Mouse (Mus musculus) cerebellum, adult 9-11 months (tissue): ENCODE results near the gene N4bp2l2.

Experiments
- DNase-seq: peaks from one replicate; pipeline ENCODE4 v3.0.0; 2022

The N4bp2l2 gene

DNA sequence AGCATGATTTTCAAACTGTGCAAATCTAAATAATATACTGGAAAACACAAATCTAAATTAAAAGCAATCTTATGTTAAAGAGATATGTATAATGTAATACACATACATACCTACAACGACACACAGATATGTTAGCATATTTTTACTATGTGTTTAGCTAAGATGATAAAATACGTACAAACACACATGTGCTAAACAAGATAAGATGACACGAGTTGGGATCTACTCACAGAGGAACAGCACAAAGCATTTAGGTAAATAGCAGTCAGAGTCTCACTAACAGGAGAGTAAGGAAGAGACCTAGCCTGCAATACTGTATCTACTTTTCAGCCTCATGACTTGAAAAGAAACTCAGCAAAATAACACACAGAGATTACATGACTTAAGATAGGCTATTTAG lies 24.5 kb downstream of the N4bp2l2 start:
- no peak for DNase-seq

DNA sequence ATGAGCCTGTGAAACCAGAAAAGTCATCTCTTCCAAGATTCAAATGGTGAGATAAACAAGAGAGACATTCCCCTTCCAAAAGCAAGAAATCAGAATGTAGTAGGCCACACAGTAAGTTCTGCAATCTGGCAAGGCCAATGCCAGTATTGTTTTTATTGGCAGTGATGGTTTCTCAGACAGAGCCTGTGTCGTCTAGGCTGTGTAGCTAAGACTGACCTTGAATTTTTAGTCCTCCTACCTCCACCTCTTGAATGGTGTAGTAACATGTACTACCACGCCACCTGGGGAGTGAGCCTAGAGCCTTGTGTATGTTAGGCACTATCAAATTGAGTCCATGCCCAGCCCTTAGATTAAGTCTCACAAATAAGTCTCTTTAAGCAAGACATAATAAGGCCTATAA lies 36.3 kb downstream of the N4bp2l2 start:
- no peak for DNase-seq

DNA sequence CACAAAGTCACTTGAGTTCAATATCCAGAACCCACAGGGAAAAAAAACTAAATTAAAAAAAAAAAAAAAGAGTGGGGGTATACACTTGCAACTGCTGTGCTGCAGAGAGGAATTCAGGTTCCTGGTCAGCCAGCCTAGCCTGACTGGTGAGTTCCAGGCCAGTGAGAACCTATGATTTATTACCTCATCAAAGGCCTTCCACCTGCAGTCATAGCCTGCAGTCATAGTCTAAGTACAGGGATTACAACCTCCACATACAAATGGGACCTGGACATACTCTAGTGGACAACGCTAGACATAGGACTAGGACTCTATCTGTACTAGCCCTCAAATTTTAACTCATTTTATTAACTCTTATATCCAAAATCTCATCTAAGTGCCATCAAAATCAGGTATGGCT lies 36.7 kb downstream of the N4bp2l2 start:
- no peak for DNase-seq

DNA sequence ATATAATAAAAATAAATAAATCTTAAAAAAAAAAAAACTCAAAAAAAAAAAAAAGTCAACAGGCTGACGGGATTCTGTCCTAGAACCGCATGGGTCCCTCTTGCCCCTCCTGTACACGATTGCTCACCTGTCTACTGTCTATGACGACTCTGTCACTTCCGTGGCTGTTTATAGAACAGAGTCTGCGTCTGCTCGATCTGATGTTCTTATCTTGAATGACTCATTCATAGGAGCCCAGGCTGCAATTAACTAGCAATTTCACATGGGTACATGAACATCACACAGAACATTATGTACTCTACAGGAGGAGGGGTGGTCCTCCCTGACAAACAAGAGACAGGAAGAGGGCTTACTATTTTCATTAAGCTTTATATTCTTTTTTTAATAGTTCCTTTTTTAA lies 40.5 kb downstream of the N4bp2l2 start:
- no peak for DNase-seq

DNA sequence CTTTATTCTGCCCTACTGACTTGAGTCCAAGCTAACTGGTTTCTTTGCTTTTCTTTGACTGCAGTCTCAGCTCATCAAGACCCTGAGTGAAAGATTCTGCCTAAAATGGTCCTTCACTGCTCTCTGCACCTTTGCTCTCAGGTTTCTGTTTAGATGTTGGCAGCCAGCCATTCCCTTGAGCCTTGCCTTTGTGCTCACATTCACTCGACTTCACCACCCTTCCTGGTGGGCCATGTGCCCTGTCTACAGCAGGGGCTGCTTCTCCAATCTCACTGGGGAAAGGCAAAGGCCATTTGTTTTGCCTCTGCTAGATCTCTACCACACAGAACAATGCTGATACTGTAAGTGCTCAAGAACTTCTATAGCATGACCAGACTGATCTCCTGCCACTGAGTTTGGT lies 43.2 kb downstream of the N4bp2l2 start:
- DNase-seq = no peak

DNA sequence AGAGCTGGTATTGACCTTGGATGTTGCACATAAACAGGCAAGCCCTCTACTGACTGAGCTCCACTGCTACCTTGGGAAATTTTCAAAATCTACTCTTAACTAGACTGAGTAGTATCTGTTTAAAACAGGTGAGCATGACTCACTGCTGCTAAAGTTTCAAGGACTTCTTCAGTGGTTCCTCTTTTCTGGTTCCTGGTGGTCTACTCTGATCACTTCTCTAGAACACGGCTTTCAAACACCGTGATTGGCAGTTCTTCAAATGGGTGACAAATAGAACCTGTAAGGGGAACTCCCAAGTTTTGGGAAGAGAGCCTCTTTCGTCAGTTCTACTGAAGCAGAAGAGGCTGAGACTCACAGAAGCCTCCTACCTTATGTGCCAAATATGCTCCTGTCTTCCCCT lies 44.4 kb downstream of the N4bp2l2 start:
- DNase-seq = no peak

DNA sequence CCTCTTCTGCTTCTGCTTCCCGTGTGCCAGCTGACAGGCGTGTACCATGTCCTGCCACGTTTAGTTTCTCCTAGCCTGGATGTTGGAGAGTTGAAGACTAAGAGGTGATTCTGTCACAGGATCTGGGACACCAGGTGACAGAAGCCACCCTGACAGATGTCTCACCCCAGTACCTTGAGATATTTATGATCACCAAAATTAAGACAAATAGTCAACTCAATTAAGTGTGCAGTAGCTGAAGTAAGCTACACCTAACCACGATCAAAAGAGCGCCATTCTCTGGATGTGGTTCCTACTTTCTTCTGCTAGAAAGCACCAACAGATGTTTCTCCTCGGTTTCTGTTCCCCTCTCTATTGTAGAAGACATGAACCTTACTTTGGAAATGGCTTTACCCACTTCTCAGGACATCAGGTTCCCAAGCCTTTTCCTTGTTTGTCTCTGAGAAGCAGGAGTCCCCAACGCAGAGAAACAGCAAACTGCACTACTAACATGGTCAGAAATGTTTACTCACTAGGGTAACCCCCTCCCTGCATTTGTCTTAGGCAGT lies 45.3 kb downstream of the N4bp2l2 start:
- no peak for DNase-seq

DNA sequence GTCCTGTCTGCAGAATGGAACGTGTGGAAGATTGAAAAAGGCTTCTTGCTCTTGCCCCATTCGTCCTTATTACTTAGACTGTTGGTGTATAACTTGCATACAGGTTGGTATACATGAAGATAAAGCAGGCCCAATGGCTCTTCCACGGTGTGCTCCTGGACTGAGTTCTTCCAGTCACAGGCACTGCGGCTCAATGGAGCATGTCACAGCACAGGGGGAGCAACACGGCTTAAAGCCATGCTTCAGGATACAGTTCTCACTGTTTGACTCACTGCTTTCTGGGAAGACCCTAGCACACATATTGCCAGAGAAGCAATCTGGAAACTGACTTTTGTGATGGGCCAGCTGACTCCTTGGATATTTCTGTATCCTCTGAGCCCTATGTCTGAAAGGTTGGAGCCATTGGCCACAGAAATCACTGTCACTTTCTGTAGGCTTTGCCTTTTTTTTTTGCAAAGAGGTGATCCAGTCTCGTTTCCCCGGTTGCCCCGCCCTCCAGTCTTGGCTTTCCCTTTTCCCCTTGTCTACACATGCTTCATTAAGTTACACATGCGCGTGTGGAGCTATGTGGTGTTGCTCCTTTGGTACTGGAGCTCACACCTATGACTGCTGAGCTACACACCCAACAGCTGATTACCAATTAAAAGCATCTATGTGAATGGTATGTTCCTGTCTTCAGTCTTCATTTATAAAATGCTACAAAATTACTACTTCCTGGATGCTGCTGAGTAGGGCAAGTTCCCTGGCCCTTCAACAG lies 47.2 kb downstream of the N4bp2l2 start:
- no peak for DNase-seq

DNA sequence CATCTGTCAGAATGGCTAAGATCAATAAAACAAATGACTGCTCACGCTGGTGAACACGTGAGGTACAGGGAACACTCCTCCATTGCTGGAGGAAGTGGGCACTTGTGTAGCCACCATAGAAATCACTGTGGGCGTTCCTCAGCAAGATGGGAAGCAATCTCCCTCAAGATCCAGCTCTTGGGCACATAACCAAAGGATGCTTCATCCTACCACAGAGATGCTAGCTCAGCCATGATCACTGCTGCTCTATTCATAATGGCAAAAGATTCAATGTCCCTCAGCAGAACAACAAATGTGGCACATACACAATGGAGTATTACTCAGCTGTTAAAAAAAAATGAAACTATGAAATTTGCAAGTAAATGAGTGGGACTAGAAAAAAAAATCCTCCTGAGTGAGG lies 49.3 kb downstream of the N4bp2l2 start:
- DNase-seq = no peak

DNA sequence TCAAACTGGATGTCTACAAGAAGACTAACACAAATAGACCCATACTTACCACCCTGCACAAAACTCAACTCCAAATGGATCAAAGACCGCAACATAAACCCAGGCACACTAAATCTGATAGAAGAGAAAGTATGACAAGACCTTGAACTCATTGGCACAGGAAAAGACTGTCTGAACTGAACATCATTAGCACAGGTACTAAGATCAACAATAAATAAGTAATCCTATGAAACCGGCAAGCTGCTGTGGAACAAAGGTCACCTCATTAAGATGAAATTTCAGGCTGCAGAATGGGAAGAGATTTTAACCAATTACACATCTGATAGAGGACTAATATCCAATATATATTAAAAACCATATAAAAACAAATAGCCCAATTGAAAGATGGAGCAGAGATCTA lies 49.8 kb downstream of the N4bp2l2 start:
- DNase-seq = no peak

DNA sequence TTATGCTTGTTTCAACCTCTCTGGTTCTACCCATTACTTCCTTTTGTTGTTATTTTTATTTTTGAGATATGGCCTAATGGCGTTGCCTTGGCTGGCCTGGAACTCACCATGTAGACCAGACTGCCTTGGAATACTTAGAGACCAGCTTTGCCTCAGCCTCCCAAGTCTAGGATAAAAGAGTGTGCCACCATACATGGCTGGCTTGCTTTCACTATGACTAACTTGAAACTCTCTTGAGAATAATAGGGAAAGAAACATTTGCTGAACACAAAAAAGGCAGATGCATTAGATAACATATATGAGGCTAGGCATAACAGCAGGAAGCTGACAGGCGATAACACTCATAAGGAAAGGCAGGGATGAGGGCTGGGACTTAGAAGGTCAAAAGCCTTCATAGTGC lies 51.9 kb downstream of the N4bp2l2 start:
- DNase-seq = no peak

DNA sequence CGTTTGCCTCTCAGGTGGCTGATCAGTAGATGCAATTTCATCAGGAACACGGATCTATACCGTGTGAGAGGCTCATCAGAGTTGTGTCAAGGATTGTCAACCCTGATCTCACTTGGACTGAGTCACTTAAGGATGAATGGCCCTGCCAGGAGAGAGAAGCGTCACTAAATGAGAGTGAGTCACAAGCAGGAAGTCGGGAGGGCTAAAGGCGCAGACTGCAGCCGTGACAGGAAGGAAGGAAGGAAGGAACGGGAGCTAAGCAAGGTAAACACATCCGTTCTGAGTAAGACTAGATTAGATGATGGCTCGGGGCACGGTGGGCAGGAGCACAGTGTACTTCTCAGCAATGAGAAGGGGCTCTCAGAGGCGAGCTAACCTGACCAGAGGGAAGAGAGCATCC lies 54.3 kb downstream of the N4bp2l2 start:
- no peak for DNase-seq

DNA sequence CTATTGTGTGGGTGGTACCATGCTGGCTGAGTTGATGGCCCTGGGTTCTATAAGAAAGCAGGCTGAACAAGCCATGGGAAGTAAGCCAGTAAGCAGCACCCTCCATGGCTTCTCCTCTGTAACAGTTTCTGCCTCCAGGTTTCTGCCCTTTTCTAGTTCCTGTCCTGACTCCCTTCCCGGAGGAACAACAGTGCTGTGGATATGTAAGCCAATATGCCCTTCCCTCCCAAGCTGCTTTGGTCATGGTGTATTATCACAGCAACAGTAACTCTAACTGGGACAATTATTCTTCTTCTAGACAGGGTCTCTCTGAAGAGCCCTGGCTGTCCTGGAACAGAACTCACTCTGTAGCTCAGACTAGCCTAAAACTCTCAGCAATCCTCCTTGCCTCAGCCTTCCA lies 54.8 kb downstream of the N4bp2l2 start:
- DNase-seq = no peak

DNA sequence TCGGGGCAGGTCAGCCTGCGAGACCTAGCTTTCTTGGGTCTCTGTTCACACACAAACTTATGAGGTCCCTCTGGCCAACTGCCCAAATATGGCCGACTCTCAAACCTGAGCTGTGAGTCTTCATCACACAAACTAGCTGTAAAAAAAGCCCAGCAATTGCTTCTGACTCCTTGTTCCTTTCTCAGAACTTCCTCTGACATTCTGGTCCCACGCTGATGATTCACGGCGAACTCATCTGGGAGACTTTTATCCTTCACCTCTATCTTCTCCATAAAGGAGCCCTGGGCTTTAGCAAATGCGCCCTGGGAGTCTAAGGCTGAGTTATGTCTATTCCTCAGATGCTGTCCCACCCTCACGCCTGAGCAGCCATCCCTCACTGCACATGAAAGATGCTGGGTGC lies 58.4 kb downstream of the N4bp2l2 start:
- DNase-seq = no peak

DNA sequence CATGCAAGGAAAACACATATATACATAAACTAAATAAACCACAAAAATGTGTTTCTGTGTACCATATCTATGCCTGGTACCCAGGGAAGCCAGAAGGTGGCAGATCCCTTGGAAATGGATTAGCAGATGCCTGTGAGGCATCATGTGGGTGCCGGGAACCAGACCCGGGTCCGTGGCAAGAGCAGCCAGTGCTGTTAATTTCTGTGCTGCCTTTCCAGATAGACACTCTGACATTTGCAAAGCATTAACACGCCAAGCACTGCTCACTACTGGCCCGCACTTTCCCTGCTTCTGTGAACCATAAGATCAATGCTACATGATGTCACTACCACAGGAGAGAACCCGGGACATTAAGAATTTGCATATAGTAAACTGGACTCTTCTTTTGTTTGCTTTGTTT lies 59.9 kb downstream of the N4bp2l2 start:
- no peak for DNase-seq

DNA sequence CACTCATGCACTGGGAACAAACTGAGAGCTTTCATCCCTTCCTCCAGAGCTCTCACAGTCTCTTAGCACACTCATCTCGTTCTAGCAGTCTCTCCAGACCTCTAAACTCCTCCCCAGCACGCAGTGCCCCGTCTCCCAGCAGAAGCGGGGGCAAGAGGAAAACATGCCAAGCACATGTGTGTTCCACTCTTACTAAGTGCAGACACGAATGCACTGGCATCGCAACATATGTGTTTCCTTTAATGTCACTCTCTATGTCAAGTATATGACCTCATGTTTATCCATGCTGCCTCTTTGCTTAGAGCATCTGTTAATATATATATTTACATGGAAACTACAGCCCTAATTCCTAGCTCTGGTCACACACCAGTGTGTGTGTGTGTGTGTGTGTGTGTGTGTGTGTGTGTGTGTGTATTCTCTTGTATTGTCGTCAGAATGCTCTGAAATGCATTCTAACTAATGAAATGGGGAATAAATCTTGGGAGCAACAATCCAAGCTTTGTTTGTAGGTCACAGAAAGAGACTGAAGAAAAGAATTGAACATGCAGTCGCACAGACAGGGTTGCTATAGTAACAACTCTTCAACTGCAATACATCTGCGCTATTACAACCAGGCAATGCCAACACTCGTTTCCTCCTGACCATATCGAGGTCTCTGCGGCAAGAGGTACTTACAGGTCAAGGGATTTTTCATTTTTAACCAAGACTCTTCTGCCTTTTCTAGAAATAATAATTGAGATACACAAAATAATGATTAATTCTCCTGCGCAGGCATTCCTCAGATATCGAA lies 64.3 kb downstream of the N4bp2l2 start:
- DNase-seq = no peak

DNA sequence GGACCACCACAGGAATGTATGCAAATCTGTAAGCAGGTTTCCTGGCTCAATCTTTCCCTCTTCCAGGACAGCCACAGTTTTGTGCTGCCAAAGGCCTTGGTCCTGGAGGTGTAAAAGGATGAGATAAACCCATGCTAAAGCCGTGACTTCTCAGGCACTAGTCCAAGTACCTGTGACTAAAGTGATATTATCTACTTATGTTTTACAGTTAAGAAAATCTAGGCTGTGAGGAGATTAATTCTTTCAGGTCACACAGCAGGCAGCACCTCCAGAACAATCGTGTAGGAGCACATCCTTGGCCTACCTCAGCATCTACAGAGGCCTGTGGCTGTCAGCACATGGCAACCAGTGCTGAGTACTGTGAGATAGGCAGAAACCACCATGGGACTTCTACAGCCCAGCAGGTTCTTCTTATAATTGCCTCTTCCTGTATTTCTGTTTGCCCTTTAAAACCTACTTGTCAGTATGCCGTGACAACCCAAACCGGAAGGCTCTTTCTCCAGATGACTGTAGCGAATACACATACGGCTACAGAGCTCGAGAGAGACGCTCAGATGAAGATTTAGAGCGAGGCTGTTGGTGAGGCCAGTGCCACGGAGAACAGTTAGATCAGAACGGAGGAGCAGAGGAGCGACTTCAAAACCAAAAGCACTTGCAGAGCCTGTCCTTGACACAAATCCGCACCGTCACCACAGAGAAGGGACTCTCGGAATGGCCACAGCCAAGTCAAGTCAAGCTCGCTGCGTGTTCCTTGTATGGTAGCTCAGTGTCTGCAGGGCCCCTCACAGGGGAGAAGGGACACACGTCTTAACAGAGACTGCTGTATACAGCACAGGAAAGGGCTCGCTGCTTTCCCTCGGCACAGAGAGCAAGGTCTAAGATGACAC lies 65.2 kb downstream of the N4bp2l2 start:
- DNase-seq = no peak

DNA sequence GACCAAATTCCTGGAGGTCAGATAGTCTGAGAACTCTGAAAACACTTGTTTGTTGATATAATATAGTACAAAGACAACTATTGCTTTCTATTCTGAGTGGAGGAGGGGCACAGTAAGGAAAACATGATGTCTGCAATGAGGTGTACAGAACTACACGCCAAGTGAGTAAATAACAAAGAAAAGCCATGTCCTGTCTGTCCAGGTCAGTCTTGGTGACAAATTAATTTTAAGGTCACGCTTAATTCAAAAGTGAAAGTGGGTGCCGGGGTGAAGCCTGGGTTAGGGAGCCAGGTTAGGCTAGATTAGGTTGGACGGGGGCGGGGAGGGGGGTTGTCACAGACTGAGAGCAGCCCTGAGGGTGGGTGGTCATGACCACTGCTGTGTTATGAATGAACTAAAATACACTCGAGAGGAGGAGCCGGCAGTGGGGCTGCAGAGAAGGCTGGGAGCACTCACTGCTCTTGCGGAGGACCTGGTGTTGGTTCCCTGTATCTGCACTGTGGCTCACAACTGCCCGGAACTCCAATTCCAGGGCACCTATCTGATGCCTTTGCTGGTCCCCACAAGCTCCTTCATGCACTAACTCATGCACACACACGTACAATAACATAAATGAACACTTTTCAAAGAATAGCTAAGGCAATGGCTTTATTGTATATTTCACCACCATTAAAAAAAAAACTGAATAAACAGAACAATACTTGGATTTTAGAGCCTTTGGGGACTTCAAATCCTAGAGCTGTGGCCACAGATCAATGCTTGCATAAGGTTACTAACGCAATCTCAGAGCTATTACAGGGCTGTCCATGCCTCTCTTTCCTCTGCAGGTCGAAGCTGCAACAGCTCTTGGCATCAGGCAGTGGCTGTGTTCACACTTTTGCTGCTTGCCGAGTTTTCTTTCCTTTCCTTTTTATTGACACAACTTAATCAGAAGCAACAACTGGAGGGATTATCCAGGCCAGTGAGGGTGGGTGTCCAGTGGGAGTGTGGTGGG lies 66.4 kb downstream of the N4bp2l2 start:
- DNase-seq = no peak

DNA sequence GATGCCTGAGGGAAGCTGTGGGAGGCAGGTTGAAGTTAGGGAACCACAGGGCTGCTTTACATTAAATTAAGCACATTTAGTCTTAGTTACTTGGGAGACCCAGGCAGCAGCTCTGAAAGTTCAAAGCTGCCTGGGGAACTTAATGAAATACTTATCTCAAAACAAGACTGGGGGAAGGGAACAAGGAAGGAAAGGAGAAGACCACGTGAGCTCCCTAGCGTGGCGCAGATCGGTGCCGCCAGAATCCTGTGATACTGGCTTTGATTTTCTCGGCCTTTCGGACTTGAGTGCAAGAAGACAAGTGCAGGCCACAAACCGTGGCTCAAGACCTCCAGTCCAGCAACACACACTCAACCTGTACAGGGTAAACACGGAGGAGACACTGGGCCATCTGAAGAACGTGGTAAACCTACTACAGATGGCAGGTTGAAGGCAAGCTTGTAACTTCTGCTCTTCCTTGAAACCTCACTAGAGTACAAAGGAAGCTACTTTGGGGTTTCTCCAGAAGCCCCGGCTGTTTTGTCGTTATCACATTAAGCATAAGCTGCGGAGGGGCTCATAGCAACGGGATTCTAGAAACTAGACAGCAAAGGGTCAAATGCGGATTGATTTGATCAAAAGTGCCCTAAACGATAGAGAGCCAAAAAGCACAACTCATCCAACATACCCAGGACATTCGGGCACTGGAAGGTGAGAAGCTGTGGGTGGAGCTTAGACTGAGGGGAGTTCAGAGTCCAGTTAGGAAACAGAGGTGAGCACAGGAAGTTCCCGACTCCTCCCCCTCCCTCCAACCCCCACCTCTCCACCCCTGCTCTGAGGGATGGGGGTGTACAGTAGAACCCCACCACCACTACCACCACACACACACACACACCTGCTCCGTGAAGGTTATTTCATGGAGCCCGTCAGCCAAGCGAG lies 67.5 kb downstream of the N4bp2l2 start:
- no peak for DNase-seq

DNA sequence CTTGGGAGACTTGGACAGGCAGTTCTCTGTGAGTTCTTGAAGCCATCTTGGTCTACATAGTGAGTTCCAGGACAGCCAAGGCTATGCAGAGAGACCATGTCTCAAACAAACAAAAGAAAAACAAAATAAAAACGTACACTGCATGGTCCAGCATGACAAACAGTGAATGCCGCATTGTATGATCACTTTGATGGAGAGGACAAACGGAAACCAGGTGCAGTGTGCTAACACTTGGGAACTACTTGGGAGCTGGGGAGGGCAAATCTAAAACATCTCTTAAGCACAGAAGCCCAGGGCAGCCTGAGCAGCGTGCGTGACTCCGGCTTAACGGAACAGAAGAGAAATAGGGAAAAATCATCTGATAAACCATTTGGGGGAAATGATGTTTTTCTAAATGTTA lies 68.9 kb downstream of the N4bp2l2 start, which contains the start of gene N4bp2l1:
Gene N4bp2l1, minus strand, starts transcription at position 101 of the 400 bp plus-strand sequence.
- no peak for DNase-seq
